Mouse (Mus musculus) cerebellum, adult 2 months (tissue): ENCODE measurements around the gene Smyd3.

Experiments used
- CTCF ChIP-seq: fragments of 200-500 bp; IDR thresholded peaks from 2 replicates; pipeline ENCODE4 v1.5.1; 2011; ENCODE audit warnings: low read depth, mild to moderate bottlenecking, control low read depth, low read length, moderate library complexity, borderline replicate concordance; ENCODE audit not compliant: insufficient read depth
- POLR2A ChIP-seq: fragments of 200-500 bp; IDR thresholded peaks from 2 replicates; pipeline ENCODE4 v1.6.1; 2011; ENCODE audit warnings: low read length, control low read depth, borderline replicate concordance; ENCODE audit not compliant: insufficient read depth

GRCm38 (mm10) chr1:178960015-178960559 is 557.8 kb downstream of the Smyd3 start:
- peak; percentile 77 for TF ChIP-seq CTCF
- no peak for TF ChIP-seq POLR2A
